Mouse (Mus musculus) embryonic facial prominence, embryonic 13.5 days (tissue): ENCODE data around the gene Prg3. TPM values are rescaled to one million over a fixed set of nuclear protein-coding genes. Genes with fewer than 3 reads are reported as not detected.

ENCODE experiments used
- ATAC-seq: fragments of 200-750 bp; cut with Nextera tagmentation; 2 replicates; pipeline ENCODE4 v1.8.0; 2017; ENCODE audit warnings: low read depth; ENCODE audit not compliant: insufficient number of reproducible peaks, insufficient read depth, low FRiP score, low TSS enrichment
- H3K27ac ChIP-seq: fragments of 300-500 bp; sonication (generic); 2 replicates; pipeline ENCODE4 v1.5.1; 2015; ENCODE audit warnings: moderate library complexity, mild to moderate bottlenecking, inconsistent platforms
- H3K27me3 ChIP-seq: fragments of 300-500 bp; sonication (generic); 2 replicates; pipeline ENCODE4 v1.6.1; 2015; ENCODE audit warnings: mild to moderate bottlenecking, inconsistent platforms
- H3K36me3 ChIP-seq: fragments of 300-500 bp; sonication (generic); 2 replicates; pipeline ENCODE4 v1.6.1; 2015; ENCODE audit warnings: mild to moderate bottlenecking, inconsistent platforms
- H3K4me1 ChIP-seq: fragments of 300-500 bp; sonication (generic); 2 replicates; pipeline ENCODE4 v1.6.1; 2015; ENCODE audit warnings: inconsistent platforms
- H3K4me2 ChIP-seq: fragments of 300-500 bp; sonication (generic); 2 replicates; pipeline ENCODE4 v1.6.1; 2015; ENCODE audit warnings: moderate library complexity, mild to moderate bottlenecking, inconsistent platforms
- H3K4me3 ChIP-seq: fragments of 300-500 bp; sonication (generic); 2 replicates; pipeline ENCODE4 v1.5.1; 2015; ENCODE audit warnings: mild to moderate bottlenecking, inconsistent platforms
- H3K9ac ChIP-seq: fragments of 300-500 bp; sonication (generic); 2 replicates; pipeline ENCODE4 v1.6.1; 2015; ENCODE audit warnings: mild to moderate bottlenecking, inconsistent platforms
- H3K9me3 ChIP-seq: fragments of 300-500 bp; sonication (generic); 2 replicates; pipeline ENCODE4 v1.6.1; 2016; ENCODE audit warnings: inconsistent platforms
- WGBS: fragments of 180-500 bp; shearing (Covaris S2); methylation state at CpG from one replicate; pipeline ENCODE4 v1.1.7; 2015; ENCODE audit warnings: mixed read lengths; 5-methylcytosine and 5-hydroxymethylcytosine counted together
- polyA plus RNA-seq: library from polyadenylated mRNA; unstranded; fragments of >200 nt; fragmentation: Nextera tagmentation; extraction: Ambion mirVana; gene quantifications from 2 replicates; pipeline ENCODE4 v1.2.1, GENCODE M21; 2015

The Prg3 gene
- polyA plus RNA-seq, 1 experiment from 2014 or later: 0.66 TPM

DNA sequence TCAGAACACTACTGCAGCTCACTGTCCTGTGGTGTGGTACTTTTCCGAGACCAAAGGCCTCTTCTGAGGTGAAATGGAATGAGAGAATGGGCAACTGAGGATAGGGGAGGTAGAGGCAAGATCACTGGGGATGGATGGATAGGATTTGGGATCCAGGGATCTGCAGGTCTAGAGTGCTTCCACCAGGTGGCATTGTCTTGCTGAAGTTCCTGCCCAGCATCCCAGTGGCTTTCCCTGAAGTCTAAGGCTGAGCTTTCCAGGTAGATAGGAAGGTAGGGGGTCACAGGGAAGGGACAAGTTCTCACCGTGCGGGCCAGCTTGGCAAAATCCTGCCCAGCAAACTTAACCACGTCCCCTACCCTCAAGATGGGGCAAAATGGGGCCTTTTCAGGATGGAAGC, 34.0 kb downstream of the Prg3 start:
- Histone ChIP-seq H3K4me1 (no peaks in the 10 kb centered on the region), H3K4me2 (no peak overlapping the region), H3K36me3 (no peaks in the 10 kb centered on the region), H3K27ac (no peak overlapping the region), H3K9me3 (no peaks in the 10 kb centered on the region), H3K9ac (no peak overlapping the region), H3K27me3 (peaks cover 3% of the 10 kb centered on the region; the same call in 1 of the 2 replicates), H3K4me3 (no peak overlapping the region)
- ATAC-seq: no peak
- 16% methylated on average over 4 of the region's 4 CpGs for WGBS

DNA sequence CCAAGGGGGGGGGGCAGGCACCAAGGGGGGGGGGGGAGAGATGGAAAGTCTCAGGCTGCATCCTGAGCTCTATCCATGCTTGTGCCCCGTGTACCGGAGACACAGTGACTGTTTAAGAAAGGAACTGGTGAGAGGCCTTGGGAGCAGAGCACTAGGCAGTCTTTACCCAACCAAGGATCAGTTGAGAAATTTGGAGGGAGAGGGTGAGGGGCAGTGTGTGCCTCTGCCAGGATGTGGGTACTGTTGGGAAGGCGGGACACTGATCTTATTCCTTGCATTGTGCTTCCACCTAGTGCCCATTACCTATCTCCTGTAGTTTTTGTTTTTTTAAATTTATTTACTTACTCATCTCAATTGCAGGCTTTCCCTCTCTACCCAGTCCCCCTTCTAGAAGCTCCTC, 38.2 kb downstream of the Prg3 start:
- H3K36me3 ChIP-seq: no peaks in the 10 kb centered on the region
- no peak overlapping the region for H3K27ac ChIP-seq
- 71% methylated on average over 3 of the region's 3 CpGs for WGBS
- H3K4me1 ChIP-seq: no peaks in the 10 kb centered on the region
- no peak overlapping the region for H3K4me3 ChIP-seq
- no peak overlapping the region for H3K9ac ChIP-seq
- no peak overlapping the region for H3K4me2 ChIP-seq
- H3K9me3 ChIP-seq: no peaks in the 10 kb centered on the region
- no peaks in the 10 kb centered on the region; the same call in 1 of the 2 replicates for H3K27me3 ChIP-seq
- ATAC-seq: no peak

DNA sequence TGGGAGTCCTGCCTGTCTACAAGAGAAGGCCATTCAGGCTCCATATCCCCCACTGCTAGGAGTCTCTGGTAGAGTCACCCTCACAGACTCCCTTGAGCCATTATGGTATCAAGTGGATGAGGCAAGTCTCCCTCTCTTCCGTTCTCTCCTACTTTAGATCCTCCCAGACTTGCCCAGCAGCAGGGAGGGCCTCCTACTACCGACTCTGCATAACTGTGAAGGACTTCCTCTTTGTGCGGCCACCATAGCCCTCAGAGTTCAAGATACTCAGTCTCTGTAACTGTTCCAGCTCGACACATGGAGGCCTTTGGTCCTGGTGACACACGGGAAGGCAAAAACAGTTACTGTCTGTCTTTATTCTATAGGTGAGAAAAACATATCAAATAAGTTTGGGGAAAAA, 39.3 kb downstream of the Prg3 start:
- no peaks in the 10 kb centered on the region for H3K4me1 ChIP-seq
- H3K4me3 ChIP-seq: no peak overlapping the region
- H3K9me3 ChIP-seq: no peaks in the 10 kb centered on the region
- no peaks in the 10 kb centered on the region for H3K36me3 ChIP-seq
- no peak overlapping the region for H3K9ac ChIP-seq
- WGBS: 74% methylated on average over 5 of the region's 5 CpGs
- H3K27ac ChIP-seq: no peak overlapping the region
- no peak overlapping the region for H3K4me2 ChIP-seq
- ATAC-seq: no peak
- no peaks in the 10 kb centered on the region for H3K27me3 ChIP-seq

DNA sequence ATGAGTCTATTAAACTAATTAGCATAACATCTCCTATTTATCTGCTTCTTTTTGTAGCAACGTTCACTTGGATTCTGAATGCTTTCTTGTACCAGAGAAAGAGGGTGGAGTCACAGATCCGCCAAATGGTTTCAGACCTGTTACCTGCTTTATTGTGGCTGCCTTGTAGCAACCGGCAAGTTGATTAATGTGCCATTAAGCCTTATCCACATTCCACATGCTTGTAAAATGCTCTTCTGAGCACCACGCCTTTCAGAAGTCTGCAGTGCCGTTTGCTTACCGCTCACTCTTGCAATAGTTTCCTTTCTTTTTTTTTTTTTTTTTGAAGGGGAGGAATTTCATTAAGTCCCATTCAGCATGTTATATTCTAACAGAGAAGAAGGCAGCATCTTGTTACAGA, 41.9 kb downstream of the Prg3 start:
- no peak overlapping the region for H3K9ac ChIP-seq
- no peaks in the 10 kb centered on the region for H3K4me1 ChIP-seq
- no peaks in the 10 kb centered on the region for H3K27me3 ChIP-seq
- no peak overlapping the region for H3K4me3 ChIP-seq
- H3K9me3 ChIP-seq: no peaks in the 10 kb centered on the region
- no peak for ATAC-seq
- no peaks in the 10 kb centered on the region for H3K36me3 ChIP-seq
- H3K4me2 ChIP-seq: no peak overlapping the region
- no peak overlapping the region for H3K27ac ChIP-seq
- WGBS: 70% methylated on average over 6 of the region's 6 CpGs

DNA sequence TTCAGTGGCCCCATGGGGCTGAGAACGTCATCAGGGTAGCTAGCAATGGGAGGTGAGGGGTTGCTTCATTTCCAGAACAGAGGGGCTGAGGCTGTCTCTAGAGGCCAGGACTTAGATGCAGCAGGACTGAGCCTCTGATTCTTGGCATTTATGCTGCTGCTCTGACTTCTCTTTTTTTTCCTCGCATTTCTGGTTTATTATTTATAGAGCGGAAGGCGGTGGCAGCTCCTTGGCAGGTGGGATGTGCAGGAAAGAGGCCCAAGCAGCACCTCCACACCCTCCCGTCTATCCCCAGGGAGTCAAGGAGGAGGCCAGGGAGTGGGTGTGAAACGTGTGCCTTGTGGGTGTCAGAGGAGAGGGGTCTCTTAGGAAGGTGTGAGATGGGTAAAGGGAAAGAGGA, 43.0 kb downstream of the Prg3 start:
- ATAC-seq: no peak
- Histone ChIP-seq H3K9ac (no peak overlapping the region), H3K4me3 (no peak overlapping the region), H3K4me2 (no peak overlapping the region), H3K4me1 (peaks cover under 1% of the 10 kb centered on the region), H3K27me3 (no peaks in the 10 kb centered on the region), H3K9me3 (no peaks in the 10 kb centered on the region), H3K27ac (no peak overlapping the region), H3K36me3 (no peaks in the 10 kb centered on the region)
- WGBS: 61% methylated on average over 6 of the region's 6 CpGs

DNA sequence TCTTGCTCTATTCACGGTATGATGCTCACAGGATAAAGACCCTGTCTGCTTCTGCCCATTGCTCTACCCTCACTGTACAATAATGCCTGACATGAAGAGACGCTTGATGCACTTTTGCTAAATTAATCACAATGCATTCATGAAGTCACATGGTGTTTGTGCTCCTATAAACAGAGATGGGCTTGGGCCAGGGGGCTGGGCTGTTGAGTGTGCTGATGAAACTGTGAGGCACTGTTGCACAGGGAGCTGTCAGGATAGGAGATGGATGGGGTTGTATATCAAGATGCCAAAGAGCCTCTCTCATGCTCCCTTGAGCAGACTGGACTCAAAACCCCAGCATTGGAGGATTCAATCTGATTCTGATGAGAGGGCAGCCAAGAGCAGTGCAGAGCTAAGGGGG, 45.1 kb downstream of the Prg3 start:
- Histone ChIP-seq H3K27me3 (no peaks in the 10 kb centered on the region), H3K9ac (no peak overlapping the region), H3K9me3 (no peaks in the 10 kb centered on the region), H3K36me3 (no peaks in the 10 kb centered on the region), H3K4me1 (peaks cover 12% of the 10 kb centered on the region), H3K27ac (no peak overlapping the region), H3K4me2 (no peak overlapping the region), H3K4me3 (no peak overlapping the region)
- 80% methylated on average over 2 of the region's 2 CpGs for WGBS
- ATAC-seq: no peak

DNA sequence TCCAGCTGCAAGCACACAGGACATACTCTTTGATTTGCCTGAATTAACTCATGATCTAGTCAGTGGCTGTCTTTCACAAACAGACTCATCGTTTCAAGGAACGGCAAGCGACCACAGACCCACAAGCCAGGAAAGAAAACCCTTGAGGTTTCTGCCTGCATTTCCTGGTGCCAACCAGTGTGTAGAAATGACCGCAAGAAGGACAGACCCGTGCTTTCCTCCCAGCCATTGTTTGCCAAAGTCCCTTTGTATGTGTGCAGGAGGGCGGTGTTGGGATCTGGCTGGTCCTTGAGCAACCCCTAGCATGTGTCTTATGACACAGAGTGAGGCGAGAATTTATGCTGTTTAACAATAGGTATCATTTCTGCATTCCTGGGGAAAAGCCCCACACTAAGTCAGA, 46.2 kb downstream of the Prg3 start:
- no peak overlapping the region for H3K27ac ChIP-seq
- no peak overlapping the region for H3K4me3 ChIP-seq
- H3K4me2 ChIP-seq: no peak overlapping the region
- H3K9ac ChIP-seq: no peak overlapping the region
- H3K9me3 ChIP-seq: no peaks in the 10 kb centered on the region
- H3K27me3 ChIP-seq: no peaks in the 10 kb centered on the region
- ATAC-seq: no peak
- 82% methylated on average over 7 of the region's 7 CpGs for WGBS
- H3K4me1 ChIP-seq: peaks cover 18% of the 10 kb centered on the region
- H3K36me3 ChIP-seq: peaks cover 4% of the 10 kb centered on the region; the same call in 1 of the 2 replicates

DNA sequence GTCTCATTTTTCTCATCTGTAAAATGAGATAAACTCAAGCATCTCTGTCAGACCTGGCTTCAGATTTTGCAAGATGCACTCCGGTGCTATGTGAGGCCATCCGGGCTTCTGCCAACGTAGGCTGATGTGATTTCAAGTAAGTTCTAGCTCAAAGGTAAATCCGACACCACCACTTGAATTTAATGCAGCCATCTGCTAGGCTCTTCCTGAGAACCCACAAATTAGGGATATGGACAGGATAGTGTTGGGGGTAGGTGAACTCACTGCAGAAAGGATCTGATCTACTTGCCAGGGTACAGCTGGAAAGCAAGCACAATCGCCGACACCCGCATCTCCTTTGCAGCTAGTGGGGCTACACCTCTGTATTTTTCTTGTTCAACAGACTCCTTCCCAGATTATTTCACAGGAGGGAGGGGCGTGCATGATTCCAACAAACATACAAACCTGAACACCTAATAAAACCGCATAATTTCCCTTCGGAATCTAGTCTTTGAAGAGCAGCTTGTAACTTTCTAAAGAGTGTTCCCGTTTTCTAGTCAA, 48.6 kb downstream of the Prg3 start:
- Histone ChIP-seq H3K36me3 (peaks cover 28% of the 10 kb centered on the region), H3K9me3 (no peaks in the 10 kb centered on the region), H3K4me1 (peaks cover 18% of the 10 kb centered on the region), H3K27me3 (no peaks in the 10 kb centered on the region), H3K4me3 (peak overlapping the region; percentile 76), H3K27ac (peak overlapping the region; percentile 88), H3K9ac (peak overlapping the region; percentile 93), H3K4me2 (peak overlapping the region; percentile 82)
- ATAC-seq: no peak
- WGBS: 6% methylated on average over 11 of the region's 11 CpGs

DNA sequence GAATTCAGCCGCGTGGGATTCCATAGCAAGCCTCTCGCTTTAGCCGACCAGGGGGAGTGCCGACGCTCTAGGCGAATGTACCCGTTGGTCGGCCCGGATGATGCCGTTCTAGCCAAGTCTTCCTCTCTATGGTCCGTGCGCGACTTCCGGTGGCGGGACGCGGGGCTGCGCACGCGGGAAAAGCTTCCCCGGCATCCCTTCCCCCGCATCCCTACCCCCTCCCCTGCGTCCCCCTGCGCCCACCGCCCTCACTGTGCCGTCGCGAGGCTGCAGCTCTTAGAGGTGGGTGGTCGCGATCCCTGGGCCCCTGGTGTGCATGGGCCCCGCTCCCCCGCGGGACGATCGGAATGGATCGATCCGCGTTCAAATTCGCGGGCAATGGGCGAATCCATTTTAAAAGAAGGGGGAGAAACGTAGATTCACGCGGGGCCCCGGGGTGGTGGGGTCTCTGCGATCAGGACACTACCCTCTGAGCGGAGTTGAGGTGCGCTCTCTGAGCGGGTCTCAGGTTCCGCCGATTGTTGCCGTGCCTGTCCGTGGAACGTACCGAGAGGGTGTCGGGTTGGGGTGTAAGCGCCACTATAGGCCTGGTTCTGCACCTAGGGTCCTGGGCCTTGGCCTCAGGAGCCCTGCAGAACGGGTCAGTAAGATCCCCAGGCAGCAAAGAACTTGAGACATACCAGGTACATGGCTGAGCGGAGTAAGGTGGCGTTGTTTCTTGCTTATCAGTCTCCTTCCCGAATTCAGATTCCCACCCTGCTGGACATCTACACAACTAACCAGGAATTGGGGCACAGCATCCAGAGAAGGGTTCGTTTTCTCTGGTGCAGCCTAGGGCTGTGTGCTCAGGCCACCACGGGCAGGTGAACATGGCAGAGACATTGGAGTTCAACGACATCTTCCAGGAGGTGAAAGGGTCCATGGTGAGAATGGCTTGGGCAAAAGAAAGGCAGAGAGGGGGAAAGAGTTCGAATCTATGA, 49.3 kb downstream of the Prg3 start, which contains the start of the genes Ssrp1 and P2rx3:
Gene Ssrp1, plus strand, starts transcription at position 188 of the 980 bp plus-strand sequence.
Gene P2rx3, minus strand, starts transcription at position 416 of the 980 bp plus-strand sequence.
- WGBS: 1% methylated on average over 66 of the region's 66 CpGs
- peak within 1 kb of the TSS; percentile 88 for H3K27ac ChIP-seq
- peak; percentile 90 for ATAC-seq
- H3K9ac ChIP-seq: peak within 1 kb of the TSS; percentile 93
- peaks cover 36% of the 10 kb centered on the region for H3K36me3 ChIP-seq
- H3K4me1 ChIP-seq: peaks cover 18% of the 10 kb centered on the region
- H3K4me2 ChIP-seq: peak within 1 kb of the TSS; percentile 82
- no peaks in the 10 kb centered on the region for H3K9me3 ChIP-seq
- no peaks in the 10 kb centered on the region for H3K27me3 ChIP-seq
- H3K4me3 ChIP-seq: peak within 1 kb of the TSS; percentile 76

DNA sequence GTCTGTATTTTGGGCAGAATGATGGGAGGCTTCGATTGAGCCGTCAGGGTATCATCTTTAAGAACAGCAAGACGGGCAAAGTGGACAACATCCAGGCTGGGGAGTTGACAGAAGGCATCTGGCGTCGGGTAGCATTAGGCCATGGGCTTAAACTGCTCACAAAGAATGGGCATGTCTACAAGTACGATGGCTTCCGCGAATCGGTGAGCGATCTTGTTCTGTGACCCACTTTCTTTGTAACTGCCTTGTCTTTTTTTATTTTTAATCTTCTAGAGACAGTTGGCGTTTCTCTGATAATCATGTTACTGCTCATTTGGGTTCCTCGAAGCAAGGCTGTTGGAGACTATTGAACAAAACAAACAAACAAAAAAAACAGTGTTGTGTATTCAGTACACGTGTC, 50.3 kb downstream of the Prg3 start:
- peaks cover 18% of the 10 kb centered on the region for H3K4me1 ChIP-seq
- H3K9ac ChIP-seq: peak overlapping the region; percentile 93
- peak overlapping the region; percentile 82 for H3K4me2 ChIP-seq
- H3K27ac ChIP-seq: peak overlapping the region; percentile 88; the same call in 1 of the 2 replicates
- 81% methylated on average over 13 of the region's 13 CpGs for WGBS
- H3K9me3 ChIP-seq: no peaks in the 10 kb centered on the region
- no peak for ATAC-seq
- no peaks in the 10 kb centered on the region for H3K27me3 ChIP-seq
- peak overlapping the region; percentile 76 for H3K4me3 ChIP-seq
- H3K36me3 ChIP-seq: peaks cover 46% of the 10 kb centered on the region
